Mouse (Mus musculus): ENCODE results near the gene Hnrnph3. TPM values are rescaled to one million over a fixed set of nuclear protein-coding genes. Genes with fewer than 3 reads are reported as not detected.

Hnrnph3 gene
- polyA plus RNA-seq, 1 experiment = 18.1 TPM

DNA sequence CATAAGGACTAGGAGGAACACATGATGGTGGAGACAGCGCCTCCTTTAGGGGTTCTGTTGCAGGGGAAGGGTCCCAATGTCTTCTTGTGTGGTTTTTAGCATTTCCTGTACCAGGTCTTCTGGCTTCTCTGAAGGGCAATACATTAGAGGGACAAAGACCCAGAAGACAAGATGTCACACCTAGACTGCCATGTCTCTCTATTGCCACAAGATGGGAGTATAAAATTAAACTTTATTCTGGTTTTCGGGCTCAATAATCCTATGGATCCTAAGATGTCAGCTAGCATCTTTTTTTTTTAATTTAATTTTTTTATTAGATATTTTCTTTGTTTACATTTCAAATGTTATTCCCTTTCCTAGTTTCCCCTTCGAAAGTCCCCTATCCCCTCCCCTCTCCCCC is 19.1 kb upstream of the Hnrnph3 start:
- Histone ChIP-seq H3K4me3 (no peak overlapping the region), H3ac (ENCODE audit: control insufficient read depth, insufficient read length) (no peak overlapping the region), H3K27me3 (ENCODE audit: control insufficient read depth, insufficient read depth, insufficient read length) (no peaks in the 10 kb centered on the region), H3K36me3 (ENCODE audit: control insufficient read depth, insufficient read depth) (no peaks in the 10 kb centered on the region), H3K4me2 (ENCODE audit: low read depth) (no peak overlapping the region), H3K79me2 (ENCODE audit: control insufficient read depth, insufficient read depth) (no peaks in the 10 kb centered on the region)
- TF ChIP-seq POLR2A (IDR thresholded peaks at IDR 0.05; ENCODE audit: insufficient read length, low read depth) = no peak
- TF ChIP-seq SRF (IDR thresholded peaks at IDR 0.05; ENCODE audit: control insufficient read depth, insufficient read length, low read depth) = no peak
- no peak for TF ChIP-seq MAX (IDR thresholded peaks at IDR 0.05; ENCODE audit: low read depth)
- no peak for TF ChIP-seq CEBPB (IDR thresholded peaks at IDR 0.05; ENCODE audit: insufficient read depth, poor library complexity, severe bottlenecking)
- no peak for TF ChIP-seq POLR2AphosphoS2 (IDR thresholded peaks at IDR 0.05; ENCODE audit: insufficient read length, low read depth)
- no peak for TF ChIP-seq TCF3 (IDR thresholded peaks at IDR 0.05; ENCODE audit: insufficient read length, low read depth)
- TF ChIP-seq TCF12 (IDR thresholded peaks at IDR 0.05; ENCODE audit: insufficient read depth, poor library complexity, severe bottlenecking) = no peak
- no peak for TF ChIP-seq E2F4 (IDR thresholded peaks at IDR 0.05; ENCODE audit: insufficient read depth)
- TF ChIP-seq MYOD1 (IDR thresholded peaks at IDR 0.05; ENCODE audit: control insufficient read depth in 1 of 3, insufficient read length in 2 of 3, low read depth in 2 of 3) = no peak
- no peak for TF ChIP-seq MYOG (IDR thresholded peaks at IDR 0.05; ENCODE audit: control insufficient read depth in 1 of 3, insufficient read depth in 1 of 3, insufficient read length in 2 of 3, low read depth in 2 of 3)
- TF ChIP-seq USF1 (IDR thresholded peaks at IDR 0.05; ENCODE audit: low read depth) = no peak
- TF ChIP-seq REST (IDR thresholded peaks at IDR 0.05; ENCODE audit: insufficient read depth, insufficient read length) = no peak

- no peaks in the 10 kb centered on the region for H3K27me3 ChIP-seq (ENCODE audit: control insufficient read depth, insufficient read depth, insufficient read length)
- no peak overlapping the region for H3K4me2 ChIP-seq (ENCODE audit: low read depth)
- no peak for TF ChIP-seq USF1 (IDR thresholded peaks at IDR 0.05; ENCODE audit: low read depth)
- no peak for TF ChIP-seq MYOG (IDR thresholded peaks at IDR 0.05; ENCODE audit: control insufficient read depth in 1 of 3, insufficient read depth in 1 of 3, insufficient read length in 2 of 3, low read depth in 2 of 3)
- TF ChIP-seq POLR2A (IDR thresholded peaks at IDR 0.05; ENCODE audit: insufficient read length, low read depth) = no peak
- no peak for TF ChIP-seq POLR2AphosphoS2 (IDR thresholded peaks at IDR 0.05; ENCODE audit: insufficient read length, low read depth)
- H3ac ChIP-seq (ENCODE audit: control insufficient read depth, insufficient read length) = no peak overlapping the region
- no peak overlapping the region for H3K4me3 ChIP-seq
- no peaks in the 10 kb centered on the region for H3K79me2 ChIP-seq (ENCODE audit: control insufficient read depth, insufficient read depth)
- no peaks in the 10 kb centered on the region for H3K36me3 ChIP-seq (ENCODE audit: control insufficient read depth, insufficient read depth)
These were observed 16.0 kb upstream of the Hnrnph3 start for GRCm38 (mm10) chr10:63039867-63040628.

GRCm38 (mm10) chr10:63038571-63039320 is 14.7 kb upstream of the Hnrnph3 start:
- Histone ChIP-seq H3K4me3 (no peak overlapping the region), H3K4me2 (ENCODE audit: low read depth) (no peak overlapping the region), H3K27me3 (ENCODE audit: control insufficient read depth, insufficient read depth, insufficient read length) (no peaks in the 10 kb centered on the region), H3ac (ENCODE audit: control insufficient read depth, insufficient read length) (no peak overlapping the region), H3K79me2 (ENCODE audit: control insufficient read depth, insufficient read depth) (no peaks in the 10 kb centered on the region), H3K36me3 (ENCODE audit: control insufficient read depth, insufficient read depth) (no peaks in the 10 kb centered on the region)
- TF ChIP-seq SRF (IDR thresholded peaks at IDR 0.05; ENCODE audit: control insufficient read depth, insufficient read length, low read depth) (no peak), CEBPB (IDR thresholded peaks at IDR 0.05; ENCODE audit: insufficient read depth, poor library complexity, severe bottlenecking) (no peak), REST (IDR thresholded peaks at IDR 0.05; ENCODE audit: insufficient read depth, insufficient read length) (no peak), POLR2AphosphoS2 (IDR thresholded peaks at IDR 0.05; ENCODE audit: insufficient read length, low read depth) (no peak), MAX (IDR thresholded peaks at IDR 0.05; ENCODE audit: low read depth) (no peak), POLR2A (IDR thresholded peaks at IDR 0.05; ENCODE audit: insufficient read length, low read depth) (no peak), USF1 (IDR thresholded peaks at IDR 0.05; ENCODE audit: low read depth) (no peak), TCF3 (IDR thresholded peaks at IDR 0.05; ENCODE audit: insufficient read length, low read depth) (no peak), TCF12 (IDR thresholded peaks at IDR 0.05; ENCODE audit: insufficient read depth, poor library complexity, severe bottlenecking) (no peak), MYOG (IDR thresholded peaks at IDR 0.05; ENCODE audit: control insufficient read depth in 1 of 3, insufficient read depth in 1 of 3, insufficient read length in 2 of 3, low read depth in 2 of 3) (no peak)

GRCm38 (mm10) chr10:63032956-63033355 is 8.9 kb upstream of the Hnrnph3 start:
- H3ac ChIP-seq (ENCODE audit: control insufficient read depth, insufficient read length) = no peak overlapping the region
- H3K27me3 ChIP-seq (ENCODE audit: control insufficient read depth, insufficient read depth, insufficient read length) = no peaks in the 10 kb centered on the region
- no peak overlapping the region for H3K4me2 ChIP-seq (ENCODE audit: low read depth)

More at GRCm38 (mm10) chr10:63032956-63033355, 8.9 kb upstream of the Hnrnph3 start:
- TF ChIP-seq POLR2AphosphoS2 (IDR thresholded peaks at IDR 0.05; ENCODE audit: insufficient read length, low read depth) (no peak), TCF3 (IDR thresholded peaks at IDR 0.05; ENCODE audit: insufficient read length, low read depth) (no peak), E2F4 (IDR thresholded peaks at IDR 0.05; ENCODE audit: insufficient read depth) (no peak), REST (IDR thresholded peaks at IDR 0.05; ENCODE audit: insufficient read depth, insufficient read length) (no peak), SRF (IDR thresholded peaks at IDR 0.05; ENCODE audit: control insufficient read depth, insufficient read length, low read depth) (no peak), POLR2A (IDR thresholded peaks at IDR 0.05; ENCODE audit: insufficient read length, low read depth) (no peak), MAX (IDR thresholded peaks at IDR 0.05; ENCODE audit: low read depth) (no peak), CEBPB (IDR thresholded peaks at IDR 0.05; ENCODE audit: insufficient read depth, poor library complexity, severe bottlenecking) (no peak), MYOG (IDR thresholded peaks at IDR 0.05; ENCODE audit: control insufficient read depth in 1 of 3, insufficient read depth in 1 of 3, insufficient read length in 2 of 3, low read depth in 2 of 3) (no peak), TCF12 (IDR thresholded peaks at IDR 0.05; ENCODE audit: insufficient read depth, poor library complexity, severe bottlenecking) (no peak), MYOD1 (IDR thresholded peaks at IDR 0.05; ENCODE audit: control insufficient read depth in 1 of 3, insufficient read length in 2 of 3, low read depth in 2 of 3) (no peak), USF1 (IDR thresholded peaks at IDR 0.05; ENCODE audit: low read depth) (no peak)
- Histone ChIP-seq H3K36me3 (ENCODE audit: control insufficient read depth, insufficient read depth) (no peaks in the 10 kb centered on the region), H3K4me3 (no peak overlapping the region), H3K79me2 (ENCODE audit: control insufficient read depth, insufficient read depth) (no peaks in the 10 kb centered on the region)

Measured in myocyte (in vitro differentiated cells).